Mouse (Mus musculus) cerebellum, adult 18-20 months (tissue): ENCODE results near the gene Gm21985.
"Not testable (repeated sequence)": the region's sequence is repeated elsewhere in the genome, so short reads cannot be mapped to it uniquely, and the experiment has no call there.

Experiments
- DNase-seq, 2 experiments: peaks; one replicate each; pipeline ENCODE4 v3.0.0; 2021

Gene Gm21985

GRCm38 (mm10) chr2:112393958-112394357 lies 127.8 kb downstream of the Gm21985 start:
- no peak for DNase-seq

GRCm38 (mm10) chr2:112396649-112397048 lies 130.5 kb downstream of the Gm21985 start:
- no peak for DNase-seq

GRCm38 (mm10) chr2:112407030-112407429 lies 140.9 kb downstream of the Gm21985 start:
- DNase-seq = no peak

GRCm38 (mm10) chr2:112425308-112425707 lies 159.2 kb downstream of the Gm21985 start:
- no peak for DNase-seq

- DNase-seq = not testable (repeated sequence)
These were observed 162.4 kb downstream of the Gm21985 start for GRCm38 (mm10) chr2:112428534-112428933.

- no peak for DNase-seq
These were observed 163.6 kb downstream of the Gm21985 start for GRCm38 (mm10) chr2:112429665-112430064.

DNA sequence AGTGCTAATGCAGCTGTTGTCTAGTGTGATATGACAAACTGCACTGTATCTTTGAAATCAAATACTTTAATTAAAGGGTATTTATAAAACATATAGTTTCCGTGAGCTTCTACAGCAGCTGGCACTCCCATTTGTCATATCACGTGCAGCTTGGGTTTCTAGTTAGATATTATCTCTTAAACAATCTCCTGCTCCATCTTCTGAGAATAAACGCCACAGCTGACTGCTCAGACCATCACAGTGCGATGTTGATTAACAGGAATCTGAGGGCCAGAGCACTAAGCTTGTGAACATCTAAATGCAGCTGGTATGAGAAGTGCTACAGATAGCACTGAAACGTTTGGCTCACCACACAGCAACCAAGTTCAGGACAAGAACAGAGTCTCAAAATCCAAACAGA lies 164.3 kb downstream of the Gm21985 start:
- DNase-seq = no peak

- no peak for DNase-seq
These were observed 166.4 kb downstream of the Gm21985 start for GRCm38 (mm10) chr2:112432523-112432922.

DNA sequence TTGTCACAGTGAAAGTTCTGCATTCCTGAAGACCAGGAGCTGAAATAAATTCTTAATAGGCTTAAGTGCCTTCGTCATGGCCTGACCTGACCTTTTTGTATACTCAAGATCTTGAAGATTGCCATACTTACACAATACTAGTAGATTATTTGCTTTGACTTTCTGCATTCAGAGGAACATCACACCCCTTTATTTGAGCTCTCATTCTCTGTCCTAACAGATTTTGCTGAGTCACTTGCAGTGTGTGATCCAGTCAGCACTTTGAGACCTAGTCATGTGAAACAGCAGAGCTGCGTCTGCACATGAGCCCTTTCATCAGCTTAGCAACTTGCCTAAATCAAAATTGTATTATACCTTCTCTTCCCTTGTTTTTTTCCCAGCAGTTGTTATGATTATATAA lies 167.2 kb downstream of the Gm21985 start:
- no peak for DNase-seq

DNA sequence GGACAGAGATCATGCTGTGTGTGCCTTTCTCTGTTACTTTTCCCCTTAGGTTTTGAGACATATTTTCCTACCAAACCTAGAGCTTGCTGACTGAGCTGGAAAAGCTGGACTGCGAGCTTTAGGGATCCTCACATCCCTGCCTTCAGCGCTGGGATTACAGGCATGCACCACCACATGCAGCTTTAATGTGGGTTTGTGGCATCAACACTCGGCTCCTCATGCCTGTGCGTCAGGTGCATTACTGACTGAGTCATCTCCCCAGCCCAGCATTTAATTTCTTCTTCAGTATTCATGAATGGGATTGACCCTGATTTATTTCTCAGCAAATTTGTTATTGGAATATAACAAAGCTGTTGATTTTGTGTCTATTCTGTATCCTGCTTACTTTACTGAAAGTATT lies 170.2 kb downstream of the Gm21985 start:
- DNase-seq = no peak

GRCm38 (mm10) chr2:112437589-112437988 lies 171.5 kb downstream of the Gm21985 start:
- DNase-seq = no peak

DNA sequence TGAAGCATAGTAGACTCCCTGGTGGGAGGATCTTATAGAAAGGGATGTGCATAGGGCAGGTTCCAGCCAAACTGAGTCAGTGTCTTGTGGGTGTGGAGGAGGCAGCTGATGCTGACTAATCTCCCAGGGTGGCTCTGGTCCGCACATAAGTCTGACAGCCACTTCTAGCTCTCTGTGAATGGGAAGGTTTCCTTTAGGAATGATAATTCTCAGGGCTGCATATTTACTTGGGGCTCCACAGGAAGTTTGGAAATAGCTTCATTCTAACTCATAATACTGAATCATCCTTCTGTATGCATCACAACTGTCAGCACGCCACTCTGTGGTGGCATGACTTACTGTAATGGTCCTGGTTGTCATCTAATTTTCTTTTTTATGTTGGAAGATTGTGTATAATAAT lies 177.4 kb downstream of the Gm21985 start:
- no peak for DNase-seq

DNA sequence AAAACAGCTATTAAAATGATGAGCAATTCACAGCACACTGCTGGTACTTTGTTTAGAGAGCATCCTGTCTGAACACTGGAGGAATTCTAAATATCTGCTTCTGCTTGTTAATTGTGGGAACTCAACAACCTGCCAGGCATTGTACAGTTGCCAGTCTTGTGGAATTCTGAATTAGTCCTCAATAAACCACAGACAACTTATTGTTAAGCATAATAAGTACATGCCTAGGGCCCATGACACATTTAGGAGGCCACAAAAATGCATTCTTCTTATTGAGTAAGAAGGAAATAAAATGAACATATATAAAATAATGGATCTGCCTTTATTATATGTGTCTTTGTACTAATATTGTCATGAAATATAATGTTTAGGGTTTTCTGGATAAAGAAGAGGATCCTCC lies 179.4 kb downstream of the Gm21985 start:
- DNase-seq = no peak

DNA sequence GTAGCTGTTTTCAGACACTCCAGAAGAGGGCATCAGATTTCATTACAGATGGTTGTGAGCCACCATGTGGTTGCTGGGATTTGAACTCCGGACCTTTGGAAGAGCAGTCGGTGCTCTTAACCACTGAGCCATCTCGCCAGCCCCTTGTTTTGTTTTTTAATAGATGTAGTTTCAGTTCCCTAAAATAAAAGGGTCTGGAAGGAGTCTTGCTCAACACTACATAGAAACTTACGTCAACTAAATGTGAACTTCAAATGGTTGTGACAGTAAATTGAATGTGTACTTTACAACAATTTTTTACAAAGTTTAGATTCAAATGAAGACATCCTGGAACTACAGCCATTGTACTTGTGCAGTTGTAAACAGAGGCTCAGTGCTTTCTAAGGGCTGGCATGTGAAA lies 181.9 kb downstream of the Gm21985 start:
- DNase-seq = not testable (repeated sequence)

- no peak for DNase-seq
These were observed 182.5 kb downstream of the Gm21985 start for GRCm38 (mm10) chr2:112448510-112449059.

- peak; percentile 16 to 27 for DNase-seq
These were observed 183.6 kb downstream of the Gm21985 start for GRCm38 (mm10) chr2:112449597-112450296.

DNA sequence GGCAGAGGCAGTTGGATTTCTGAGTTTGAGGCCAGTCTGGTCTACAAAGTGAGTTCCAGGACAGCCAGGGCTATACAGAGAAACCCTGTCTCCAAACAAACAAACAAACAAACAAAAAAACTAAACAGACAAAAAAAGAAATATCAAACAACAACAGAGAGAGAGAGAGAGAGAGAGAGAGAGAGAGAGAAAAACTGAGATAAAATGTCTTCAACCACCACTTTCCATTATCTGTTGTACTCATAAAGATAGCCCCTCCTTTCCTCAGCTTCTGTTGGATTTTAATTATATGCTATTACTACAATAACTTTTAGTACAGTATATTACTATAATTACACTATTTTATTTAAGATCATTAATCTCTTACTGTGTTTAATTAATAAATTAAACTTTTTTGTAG lies 186.4 kb downstream of the Gm21985 start:
- DNase-seq = not testable (repeated sequence)

GRCm38 (mm10) chr2:112454125-112454861 lies 188.2 kb downstream of the Gm21985 start:
- no peak for DNase-seq

- peak; percentile 98 for DNase-seq
These were observed 188.9 kb downstream of the Gm21985 start, which contains the start of gene Emc7 for GRCm38 (mm10) chr2:112454862-112455564. Gene Emc7, plus strand, starts transcription at chr2:112454997.
